Mouse (Mus musculus): ENCODE measurements around the gene Fam13c. TPM values are rescaled to one million over a fixed set of nuclear protein-coding genes. Genes with fewer than 3 reads are reported as not detected.

The Fam13c gene
- polyA plus RNA-seq, 1 experiment: not detected

DNA sequence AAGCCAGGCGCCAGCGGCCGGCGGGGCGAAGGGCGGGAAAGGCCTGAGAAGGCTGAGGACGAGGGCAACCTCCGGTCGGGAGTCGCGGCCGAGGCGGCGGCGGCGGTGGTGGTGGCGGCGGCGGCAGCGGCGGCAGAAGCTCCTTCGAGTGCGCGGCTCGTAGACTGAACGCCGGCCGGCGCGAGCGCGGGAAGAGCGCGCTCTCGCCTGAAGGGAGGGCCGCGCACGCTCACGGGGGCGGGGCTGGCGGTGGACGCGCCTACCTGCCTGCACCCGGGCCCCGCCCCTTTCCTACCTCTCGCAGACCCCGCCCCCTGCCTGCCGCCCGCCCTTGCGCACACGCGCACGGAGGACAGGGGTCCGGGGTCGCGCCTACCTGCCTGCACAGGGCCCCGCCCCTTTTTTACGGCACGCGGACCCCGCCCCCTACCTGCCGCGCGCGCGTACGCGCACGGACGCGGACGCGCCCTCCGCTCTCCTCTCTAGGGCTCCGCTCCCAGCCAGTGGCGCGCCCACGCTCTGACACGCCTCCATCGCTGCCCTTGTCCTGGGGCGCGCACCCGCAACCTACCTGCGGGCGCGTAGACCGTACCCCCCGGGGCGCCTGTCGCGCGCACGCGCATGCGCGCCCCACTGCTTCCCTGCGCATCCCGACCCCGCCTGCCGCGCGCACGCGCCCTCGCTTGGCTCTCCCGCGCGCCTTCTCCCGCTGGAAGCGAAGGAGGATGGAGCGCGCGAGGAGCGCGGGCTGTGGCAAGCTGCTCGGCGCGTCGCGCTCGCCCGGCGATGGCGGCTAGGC is 159.0 kb downstream of the Fam13c start:
- under 1% methylated on average over 122 of the region's 124 CpGs for WGBS

DNA sequence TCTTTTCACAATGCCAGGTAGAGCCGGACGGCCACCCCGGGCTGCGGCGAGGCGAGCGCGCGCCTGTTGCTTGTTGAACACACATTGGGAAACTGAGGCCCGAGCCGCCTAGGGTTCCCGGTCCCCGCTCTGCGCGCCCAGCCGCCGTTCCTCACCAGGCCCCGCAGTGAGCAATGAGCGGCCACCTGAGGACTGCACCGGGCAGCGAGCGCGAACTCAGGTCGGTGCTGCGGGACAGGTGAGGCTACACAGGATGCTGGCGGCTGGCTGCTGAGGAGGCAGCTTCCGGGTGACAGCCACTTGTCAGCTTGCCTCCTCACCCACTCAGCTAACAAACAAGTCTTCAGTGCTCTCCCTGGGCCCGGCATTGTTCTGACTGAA is 159.6 kb downstream of the Fam13c start:
- no peaks in the 10 kb centered on the region for H3K4me1 ChIP-seq (ENCODE audit: control insufficient read depth, insufficient read depth, low read length)
- TF ChIP-seq POLR2A (IDR thresholded peaks at IDR 0.05; ENCODE audit: insufficient read depth, low read depth, low read length) (no peak), CTCF (IDR thresholded peaks at IDR 0.05; ENCODE audit: insufficient read depth, low read depth, low read length) (no peak)
- WGBS: under 1% methylated on average over 28 of the region's 28 CpGs
- H3K4me3 ChIP-seq (ENCODE audit: insufficient read depth, low read depth, low read length): peak overlapping the region; percentile 63
- H3K27ac ChIP-seq (ENCODE audit: insufficient read depth, low read depth, low read length): peak overlapping the region; percentile 77

More for the DNA sequence above, 159.0 kb downstream of the Fam13c start:
- H3K4me1 ChIP-seq (ENCODE audit: control insufficient read depth, insufficient read depth, low read length): no peaks in the 10 kb centered on the region
- peak overlapping the region; percentile 87 for H3K27ac ChIP-seq (ENCODE audit: insufficient read depth, low read depth, low read length)
- peak overlapping the region; percentile 63 for H3K4me3 ChIP-seq (ENCODE audit: insufficient read depth, low read depth, low read length)
- TF ChIP-seq POLR2A (IDR thresholded peaks at IDR 0.05; ENCODE audit: insufficient read depth, low read depth, low read length) (peak; percentile 97), CTCF (IDR thresholded peaks at IDR 0.05; ENCODE audit: insufficient read depth, low read depth, low read length) (no peak)

Other genes with a start within 250 kb of the Fam13c start
- not detected in 2 replicates for gene Mrln, start 235.8 kb upstream of the Fam13c start, polyA plus RNA-seq (2012; ENCODE audit: insufficient read depth, insufficient read length, low replicate concordance, missing spikeins)
- gene Slc16a9, start 195.4 kb upstream of the Fam13c start, polyA plus RNA-seq (2012; ENCODE audit: insufficient read depth, insufficient read length, low replicate concordance, missing spikeins): not detected in 2 replicates
- not detected in 2 replicates for gene Phyhipl, start 215.5 kb downstream of the Fam13c start, polyA plus RNA-seq (2012; ENCODE audit: insufficient read depth, insufficient read length, low replicate concordance, missing spikeins)

Data from olfactory bulb, adult 2 months (tissue).